Mouse (Mus musculus) embryonic facial prominence, embryonic 13.5 days (tissue): ENCODE measurements around the gene Cep68. TPM values are rescaled to one million over a fixed set of nuclear protein-coding genes. Genes with fewer than 3 reads are reported as not detected.

Source experiments
- ATAC-seq: fragments of 200-750 bp; cut with Nextera tagmentation; 2 replicates; pipeline ENCODE4 v1.8.0; 2017; ENCODE audit warnings: low read depth; ENCODE audit not compliant: insufficient number of reproducible peaks, insufficient read depth, low FRiP score, low TSS enrichment
- H3K27ac ChIP-seq: fragments of 300-500 bp; sonication (generic); 2 replicates; pipeline ENCODE4 v1.5.1; 2015; ENCODE audit warnings: moderate library complexity, mild to moderate bottlenecking, inconsistent platforms
- H3K27me3 ChIP-seq: fragments of 300-500 bp; sonication (generic); 2 replicates; pipeline ENCODE4 v1.6.1; 2015; ENCODE audit warnings: mild to moderate bottlenecking, inconsistent platforms
- H3K36me3 ChIP-seq: fragments of 300-500 bp; sonication (generic); 2 replicates; pipeline ENCODE4 v1.6.1; 2015; ENCODE audit warnings: mild to moderate bottlenecking, inconsistent platforms
- H3K4me1 ChIP-seq: fragments of 300-500 bp; sonication (generic); 2 replicates; pipeline ENCODE4 v1.6.1; 2015; ENCODE audit warnings: inconsistent platforms
- H3K4me2 ChIP-seq: fragments of 300-500 bp; sonication (generic); 2 replicates; pipeline ENCODE4 v1.6.1; 2015; ENCODE audit warnings: moderate library complexity, mild to moderate bottlenecking, inconsistent platforms
- H3K4me3 ChIP-seq: fragments of 300-500 bp; sonication (generic); 2 replicates; pipeline ENCODE4 v1.5.1; 2015; ENCODE audit warnings: mild to moderate bottlenecking, inconsistent platforms
- H3K9ac ChIP-seq: fragments of 300-500 bp; sonication (generic); 2 replicates; pipeline ENCODE4 v1.6.1; 2015; ENCODE audit warnings: mild to moderate bottlenecking, inconsistent platforms
- H3K9me3 ChIP-seq: fragments of 300-500 bp; sonication (generic); 2 replicates; pipeline ENCODE4 v1.6.1; 2016; ENCODE audit warnings: inconsistent platforms
- WGBS: fragments of 180-500 bp; shearing (Covaris S2); methylation state at CpG from one replicate; pipeline ENCODE4 v1.1.7; 2015; ENCODE audit warnings: mixed read lengths; 5-methylcytosine and 5-hydroxymethylcytosine counted together
- polyA plus RNA-seq: library from polyadenylated mRNA; unstranded; fragments of >200 nt; fragmentation: Nextera tagmentation; extraction: Ambion mirVana; gene quantifications from 2 replicates; pipeline ENCODE4 v1.2.1, GENCODE M21; 2015

Gene Cep68
- polyA plus RNA-seq, 1 experiment from 2014 or later: 39.1 TPM

GRCm38 (mm10) chr11:20201661-20202101 lies 47.5 kb downstream of the Cep68 start:
- under 1% methylated on average over 40 of the region's 40 CpGs for WGBS
- peak overlapping the region; percentile 96 for H3K27ac ChIP-seq
- peak overlapping the region; percentile 99 for H3K4me3 ChIP-seq
- ATAC-seq: 0 out of 2 replicates have a peak, but pooled peaks have one; percentile 0
- H3K9me3 ChIP-seq: no peaks in the 10 kb centered on the region
- peak overlapping the region; percentile 83 for H3K4me2 ChIP-seq
- peak overlapping the region; percentile 96 for H3K9ac ChIP-seq
- H3K36me3 ChIP-seq: no peaks in the 10 kb centered on the region; the same call in 1 of the 2 replicates
- no peaks in the 10 kb centered on the region for H3K27me3 ChIP-seq
- peaks cover 33% of the 10 kb centered on the region for H3K4me1 ChIP-seq

DNA sequence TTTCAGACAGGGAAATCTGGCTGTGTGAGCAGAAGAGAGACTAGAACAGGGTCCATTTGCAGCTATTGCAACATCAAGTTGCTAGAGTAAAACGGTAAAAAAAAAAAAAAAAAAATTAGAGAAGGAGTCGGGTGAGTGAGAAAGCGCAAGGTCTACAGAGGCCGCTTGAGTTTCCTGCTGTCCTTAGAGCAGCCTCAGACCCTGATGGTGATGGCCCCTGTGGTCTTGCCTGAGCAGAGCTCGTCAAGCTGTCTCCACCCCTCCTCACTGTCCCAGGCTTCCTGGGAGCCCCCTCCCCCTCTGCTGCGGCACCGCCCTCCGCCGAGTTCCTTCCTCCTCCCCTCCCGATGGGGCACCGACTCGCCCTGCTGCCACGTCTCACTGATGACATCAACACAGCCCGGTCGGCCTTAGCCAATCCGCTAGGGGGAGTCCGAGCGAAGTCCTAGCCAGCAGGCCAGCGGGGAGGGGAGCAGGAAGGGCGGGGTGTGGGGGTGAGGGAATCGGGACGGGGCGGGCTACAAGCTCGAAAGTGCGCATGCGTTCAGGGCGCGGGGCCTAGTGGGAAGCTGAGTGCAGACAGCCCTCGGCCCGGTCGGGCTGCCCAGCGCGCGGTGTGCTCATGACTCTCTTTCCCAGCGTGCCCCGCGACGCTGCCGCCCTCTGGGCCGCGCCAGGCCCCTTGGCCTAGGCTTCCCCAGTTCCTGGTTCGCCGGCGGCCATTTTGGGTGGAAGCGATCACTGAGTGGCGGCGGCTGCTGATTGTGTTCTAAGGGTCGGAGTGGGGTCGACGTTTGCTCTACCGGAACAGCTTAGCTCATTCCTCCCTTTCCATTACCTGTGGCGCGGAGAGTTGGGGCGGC lies 48.3 kb downstream of the Cep68 start, which contains the start of gene Rab1a:
TSS of gene Rab1a (plus strand) at position 720 of the 863 bp plus-strand sequence.
- H3K4me1 ChIP-seq: peaks cover 27% of the 10 kb centered on the region
- peak within 1 kb of the TSS; percentile 96 for H3K9ac ChIP-seq
- H3K36me3 ChIP-seq: no peaks in the 10 kb centered on the region; the same call in 1 of the 2 replicates
- peak within 1 kb of the TSS; percentile 96 for H3K27ac ChIP-seq
- no peaks in the 10 kb centered on the region for H3K9me3 ChIP-seq
- no peaks in the 10 kb centered on the region for H3K27me3 ChIP-seq
- WGBS: under 1% methylated on average over 54 of the region's 54 CpGs
- ATAC-seq: peak; percentile 98
- H3K4me2 ChIP-seq: peak within 1 kb of the TSS; percentile 83
- peak within 1 kb of the TSS; percentile 99 for H3K4me3 ChIP-seq

DNA sequence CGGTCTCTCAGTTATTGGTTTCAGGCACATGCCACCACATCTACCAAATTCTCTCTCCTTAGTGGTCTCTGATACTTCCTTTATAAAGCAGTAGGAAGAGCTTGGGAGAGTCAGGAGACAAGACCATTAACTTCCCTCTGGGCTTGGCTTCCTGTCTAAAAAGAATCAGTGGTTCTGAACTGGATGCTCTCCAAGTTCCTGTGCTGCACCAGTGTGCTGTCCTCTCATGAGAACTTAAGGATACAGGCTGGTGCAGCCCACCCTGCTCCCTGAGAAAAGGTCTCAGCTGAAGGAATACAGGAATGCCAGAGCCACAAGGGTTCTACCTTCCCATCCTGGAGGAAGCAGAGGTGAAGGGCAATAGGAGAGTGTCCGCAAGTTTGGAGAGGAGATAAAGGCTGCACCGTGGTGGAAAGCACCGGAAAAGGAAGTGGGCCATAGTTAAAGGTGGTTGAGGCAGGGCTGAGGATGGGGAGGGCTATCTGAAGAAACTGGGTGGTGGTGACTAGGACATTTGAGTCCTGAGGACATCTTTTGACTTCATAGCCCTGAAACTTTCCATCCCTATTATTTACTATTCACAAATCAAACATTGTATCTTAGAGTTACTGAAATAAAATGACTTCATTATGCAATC lies 56.0 kb downstream of the Cep68 start:
- ATAC-seq: no peak
- Histone ChIP-seq H3K4me1 (no peaks in the 10 kb centered on the region), H3K9me3 (no peaks in the 10 kb centered on the region), H3K9ac (no peak overlapping the region), H3K27ac (no peak overlapping the region), H3K27me3 (no peaks in the 10 kb centered on the region), H3K4me3 (no peak overlapping the region), H3K36me3 (no peaks in the 10 kb centered on the region), H3K4me2 (no peak overlapping the region)
- WGBS: 90% methylated on average over 4 of the region's 4 CpGs

- Histone ChIP-seq H3K27me3 (no peaks in the 10 kb centered on the region), H3K4me3 (no peak overlapping the region), H3K36me3 (no peaks in the 10 kb centered on the region), H3K27ac (no peak overlapping the region), H3K4me2 (no peak overlapping the region), H3K9me3 (no peaks in the 10 kb centered on the region), H3K4me1 (no peaks in the 10 kb centered on the region), H3K9ac (no peak overlapping the region)
- WGBS: 66% methylated on average over 6 of the region's 6 CpGs
- ATAC-seq: no peak
These were observed 62.0 kb downstream of the Cep68 start for GRCm38 (mm10) chr11:20187271-20187670.

Other genes starting within 250 kb of the Cep68 start
- gene Actr2, start 136.5 kb downstream of the Cep68 start, polyA plus RNA-seq: 126 and 134 TPM in 2 replicates
- gene Rab1a, start 48.0 kb downstream of the Cep68 start, polyA plus RNA-seq: 251 and 290 TPM in 2 replicates
- gene Slc1a4, start 83.3 kb upstream of the Cep68 start, polyA plus RNA-seq: 12.5 and 14.3 TPM in 2 replicates